Mouse (Mus musculus): ENCODE data around the gene Dennd2a. TPM values are rescaled to one million over a fixed set of nuclear protein-coding genes. Genes with fewer than 3 reads are reported as not detected.
"Not testable (repeated sequence)": the region's sequence is repeated elsewhere in the genome, so short reads cannot be mapped to it uniquely, and the experiment has no call there.

The Dennd2a gene
- total RNA-seq, 2 experiments from 2014 or later = 6.8 to 7.4 TPM

DNA sequence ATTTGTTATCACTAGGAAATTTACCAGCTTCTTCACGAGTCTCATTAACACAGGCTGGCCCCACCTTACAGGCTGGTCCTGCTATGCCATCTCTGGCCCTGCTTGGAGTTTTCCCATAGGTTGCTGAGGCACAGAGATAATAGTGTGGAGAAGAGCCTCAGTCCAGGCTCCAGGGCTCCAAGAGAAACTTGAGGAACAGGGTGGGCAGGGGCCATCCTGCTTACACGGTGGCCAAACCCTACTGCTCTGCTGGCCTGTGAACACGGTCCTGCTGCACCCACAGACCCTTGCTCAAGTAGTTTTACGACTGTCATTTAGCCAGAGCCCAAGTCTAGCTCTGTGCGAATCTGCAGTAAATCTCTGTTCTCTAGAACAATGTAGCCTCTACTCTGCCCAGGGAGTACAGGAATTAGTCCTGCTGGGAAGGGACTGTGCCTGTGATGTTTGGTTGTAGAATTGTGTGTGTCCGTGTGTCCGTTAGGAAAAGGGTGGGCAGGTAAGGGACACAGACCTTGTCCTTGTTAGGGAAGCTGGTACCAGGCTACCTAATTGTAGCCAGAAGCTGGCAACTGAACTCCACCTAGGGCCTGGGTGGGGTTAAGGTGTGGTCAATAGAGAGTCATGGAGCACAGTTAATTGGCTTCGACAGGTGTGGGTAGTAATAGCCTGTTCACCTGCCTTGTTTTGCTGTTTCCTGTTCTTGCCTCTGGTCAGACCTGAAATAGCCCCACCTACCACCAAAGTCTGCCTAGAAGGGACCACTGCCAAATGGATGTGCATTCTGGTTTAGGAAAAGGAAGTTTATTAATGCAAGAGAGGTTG, 102.1 kb downstream of the Dennd2a start:
- no peak for DNase-seq
- intact Hi-C loops (cut with DNase I) = no loop called here

DNA sequence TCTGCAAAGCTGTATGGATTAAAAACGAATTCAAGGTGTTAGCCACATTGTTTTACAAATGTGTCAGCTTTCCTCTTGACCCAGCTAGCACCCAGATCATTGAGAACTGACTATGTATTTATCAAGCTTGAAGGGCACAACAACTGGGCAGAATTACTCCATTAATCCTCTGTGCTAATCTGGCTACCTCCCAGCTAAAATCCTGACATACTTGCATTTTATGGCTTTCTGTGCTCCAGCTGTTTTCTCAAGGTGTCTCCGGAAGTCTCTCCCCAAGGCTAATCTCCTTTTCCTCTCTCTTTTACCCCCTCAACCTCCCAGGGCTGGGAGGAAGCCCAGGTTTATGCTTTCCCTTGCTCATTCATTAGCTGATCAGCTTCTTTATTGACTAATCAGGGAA, 103.1 kb downstream of the Dennd2a start:
- intact Hi-C loops (cut with DNase I) = no loop called here
- DNase-seq = no peak

DNA sequence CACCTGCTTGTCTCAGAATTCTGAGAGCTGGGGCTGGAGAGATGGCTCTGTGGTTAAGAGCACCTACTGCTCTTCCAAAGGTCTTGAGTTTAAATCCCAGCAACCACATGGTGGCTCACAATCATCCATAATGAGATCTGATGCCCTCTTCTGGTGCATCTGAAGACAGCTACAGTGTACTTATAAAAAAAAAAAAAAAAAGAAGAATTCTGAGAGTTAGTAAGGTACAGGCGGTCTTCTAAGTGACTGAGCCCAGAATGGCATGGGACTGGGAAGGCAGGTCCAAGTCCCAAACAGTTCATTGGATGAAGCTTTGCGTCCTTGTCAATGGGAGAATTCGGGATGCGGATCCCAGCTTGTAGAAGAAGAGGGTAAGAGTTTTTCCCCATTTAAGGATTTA, 104.1 kb downstream of the Dennd2a start:
- no peak for DNase-seq
- intact Hi-C loops (cut with DNase I) = no loop called here

DNA sequence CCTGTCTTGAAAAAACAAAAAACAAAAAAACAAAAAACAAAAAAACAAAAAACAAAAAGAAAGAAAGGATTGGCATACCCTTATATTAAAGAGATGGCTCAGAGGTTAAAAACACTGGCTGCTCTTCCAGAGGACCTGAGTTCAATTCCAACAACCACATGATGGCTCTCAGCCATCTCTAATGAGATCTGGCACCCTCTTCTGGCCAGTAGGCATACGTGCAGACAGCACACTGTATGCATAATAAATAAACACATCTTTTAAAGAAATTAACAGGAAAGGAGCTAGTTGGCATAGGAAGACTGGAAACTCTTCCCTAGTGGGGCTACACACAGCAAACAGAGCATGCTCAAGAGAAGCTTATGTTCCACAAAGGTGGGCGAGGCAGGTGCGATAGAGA, 106.6 kb downstream of the Dennd2a start:
- DNase-seq = no peak

DNA sequence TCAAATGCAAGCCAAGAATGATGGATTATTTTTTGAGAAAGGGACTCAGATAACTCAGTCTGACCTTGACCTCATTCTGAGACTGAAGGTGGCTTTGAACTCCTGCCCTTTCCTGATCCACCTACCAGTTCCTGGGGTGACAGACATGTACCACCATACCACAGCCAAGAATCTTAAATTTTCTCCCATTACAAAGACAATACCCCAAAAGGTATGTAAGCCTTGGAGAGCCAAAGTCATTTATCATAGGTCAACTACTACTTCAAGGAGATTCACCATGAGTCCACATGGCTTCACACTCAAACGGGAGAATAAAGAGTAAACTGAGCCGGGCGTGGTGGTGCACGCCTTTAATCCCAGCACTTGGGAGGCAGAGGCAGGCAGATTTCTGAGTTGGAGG, 107.1 kb downstream of the Dennd2a start:
- intact Hi-C loops (cut with DNase I) = no loop called here

More for the DNA sequence above, 106.6 kb downstream of the Dennd2a start:
- intact Hi-C loops (cut with DNase I) = no loop called here

DNA sequence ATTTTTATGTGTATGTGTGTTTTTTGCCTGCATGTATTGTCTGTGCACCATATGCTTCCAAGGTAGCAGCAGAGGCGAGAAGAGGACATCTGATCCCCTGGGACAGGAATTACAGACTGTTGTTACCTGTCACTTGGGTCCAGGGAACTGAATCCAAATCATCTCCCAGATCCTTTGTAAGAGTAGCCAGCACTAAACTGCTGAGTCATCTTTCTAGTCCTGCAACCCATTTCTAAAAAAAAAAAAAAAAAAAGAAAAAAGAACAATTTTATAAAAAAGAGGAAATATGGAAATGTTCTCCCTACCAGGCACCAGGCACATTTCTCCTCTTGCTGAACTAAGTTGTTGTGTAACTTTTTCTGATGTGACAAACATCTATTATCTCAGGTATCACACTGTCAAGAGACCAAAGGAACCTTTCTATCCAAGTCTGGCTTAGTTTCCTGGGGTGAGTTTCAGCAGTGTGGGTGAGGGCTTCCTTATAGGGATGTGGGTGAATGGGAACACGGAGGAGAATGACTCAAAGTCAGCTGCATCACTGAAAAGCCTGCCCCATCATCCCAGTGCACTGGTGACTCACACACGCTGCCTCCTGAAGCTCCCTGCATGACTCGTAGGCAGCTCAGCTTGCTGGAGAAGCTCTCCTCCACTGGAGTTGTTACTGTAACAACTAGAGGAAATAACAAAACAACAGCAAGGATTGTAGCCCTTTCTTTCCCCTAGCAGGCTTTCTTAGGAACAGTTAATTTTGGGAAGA, 110.1 kb downstream of the Dennd2a start:
- intact Hi-C loops (cut with DNase I) = no loop called here
- no peak for DNase-seq

More for the DNA sequence above, 107.1 kb downstream of the Dennd2a start:
- DNase-seq = no peak

DNA sequence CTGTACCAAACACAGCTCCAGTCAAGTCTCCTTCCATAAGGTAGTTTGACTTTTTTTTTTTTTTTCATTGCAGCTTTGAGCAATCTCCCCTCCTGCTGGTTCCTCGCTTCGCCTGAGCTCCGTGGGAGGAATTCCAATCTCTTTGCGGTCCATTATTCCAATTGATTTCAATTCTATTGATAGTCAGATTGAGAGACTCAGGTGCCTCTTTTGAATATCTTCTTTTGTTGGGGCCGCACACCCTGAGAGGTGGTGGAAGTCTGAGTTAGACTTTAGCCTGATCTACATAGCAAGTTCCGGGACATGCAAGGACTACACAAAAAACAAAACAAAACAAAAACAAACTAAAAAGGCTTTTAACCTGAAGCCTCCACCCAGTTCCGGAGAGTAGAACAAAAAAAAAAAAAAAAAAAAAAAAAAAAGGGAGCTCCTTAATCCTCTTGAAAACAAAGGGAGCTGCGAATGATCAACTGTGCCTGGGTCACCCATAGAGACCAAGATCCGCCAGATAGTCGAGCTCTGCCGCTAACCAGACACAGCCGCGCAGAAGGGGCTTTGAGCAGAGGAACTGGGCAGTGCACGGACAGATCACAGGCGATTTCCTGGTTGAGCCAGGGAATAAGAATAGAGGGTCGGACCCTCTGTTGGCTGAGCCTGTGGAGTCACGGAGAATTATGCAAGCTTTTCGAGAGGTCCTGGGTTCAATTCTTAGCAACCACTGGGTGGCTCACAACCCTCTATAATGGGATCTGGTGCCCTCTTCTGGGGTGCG, 111.7 kb downstream of the Dennd2a start:
- no peak for DNase-seq
- intact Hi-C loops (cut with DNase I) = no loop called here

DNA sequence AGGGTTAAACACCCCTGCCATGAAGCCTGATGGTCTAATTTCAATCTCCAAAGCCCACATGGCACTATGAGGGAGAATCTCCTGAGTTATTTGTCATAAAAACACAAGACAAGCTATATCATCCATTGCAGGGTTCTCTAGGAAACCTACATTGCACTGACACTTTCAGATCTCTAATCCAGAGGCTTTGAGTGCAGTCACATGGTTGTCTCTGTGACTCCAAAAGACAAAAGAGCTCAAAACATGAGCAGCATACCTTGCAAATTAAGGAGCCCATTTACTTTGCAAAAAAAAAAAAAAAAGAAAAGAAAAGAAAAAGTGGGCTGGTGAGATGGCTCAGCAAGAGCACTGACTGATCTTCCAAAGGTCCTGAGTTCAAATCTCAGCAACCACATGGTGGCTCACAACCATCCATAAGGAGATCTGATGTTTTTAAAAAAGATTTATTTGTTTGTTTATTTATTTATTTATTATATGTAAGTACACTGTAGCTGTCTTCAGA, 114.8 kb downstream of the Dennd2a start:
- intact Hi-C loops (cut with DNase I) = no loop called here
- no peak for DNase-seq

DNA sequence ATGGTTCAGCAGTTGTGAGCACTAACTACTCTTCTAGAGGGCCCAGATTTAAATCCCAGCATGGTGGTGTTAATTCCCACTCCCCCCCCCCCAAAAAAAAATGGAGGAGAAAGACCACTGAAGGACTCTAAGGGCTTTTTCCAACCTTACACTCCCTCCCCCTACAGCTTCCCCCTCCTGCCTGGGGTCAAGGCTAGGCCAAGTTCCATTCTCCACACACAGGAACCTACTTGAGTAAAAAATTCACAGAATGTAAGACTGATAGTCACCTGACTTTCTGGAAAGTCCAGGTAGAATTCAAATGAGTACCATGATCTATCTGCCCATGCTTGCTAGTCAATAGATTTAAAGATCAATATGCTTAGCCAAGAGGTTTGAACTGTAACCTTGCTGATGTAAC, 117.5 kb downstream of the Dennd2a start:
- DNase-seq = no peak
- intact Hi-C loops (cut with DNase I) = no loop called here

DNA sequence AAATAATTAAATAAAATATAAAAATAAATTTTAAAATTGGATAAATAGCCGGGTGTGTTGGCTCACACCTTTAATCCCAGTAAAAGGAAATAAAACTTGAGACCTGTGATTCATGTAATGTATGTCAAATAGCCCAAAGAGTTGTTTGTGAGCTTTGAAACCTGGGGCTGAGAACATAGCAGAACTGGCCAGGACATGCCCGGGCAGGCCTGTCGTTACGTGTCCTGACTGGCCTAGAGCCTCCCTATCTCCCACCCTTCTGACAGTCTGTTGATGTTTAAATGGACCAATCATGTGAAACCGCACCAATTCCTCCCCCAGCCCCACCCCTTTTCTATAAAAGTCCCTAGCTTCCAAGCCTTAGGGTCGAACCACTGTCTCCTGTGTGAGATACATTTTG, 120.1 kb downstream of the Dennd2a start:
- intact Hi-C loops (cut with DNase I); DNase-seq: not testable (repeated sequence)

DNA sequence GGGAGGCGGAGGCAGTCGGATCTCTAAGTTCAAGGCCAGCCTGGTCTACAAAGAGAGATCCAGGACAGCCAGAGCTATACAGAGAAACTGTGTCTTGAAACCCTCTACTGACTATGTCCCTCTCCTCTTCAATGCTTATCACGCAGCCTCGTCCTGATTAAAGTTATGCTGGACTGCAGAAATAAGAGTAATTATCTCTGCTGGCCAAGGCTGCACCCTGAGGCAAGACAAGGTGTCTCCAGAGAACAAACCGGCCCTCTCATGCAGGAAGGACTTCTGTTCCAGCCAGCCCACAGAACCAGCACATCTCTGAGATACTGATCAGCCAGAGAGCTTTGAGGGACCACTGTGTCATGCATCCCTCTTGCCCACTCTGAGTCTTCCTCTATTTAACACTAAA, 121.8 kb downstream of the Dennd2a start:
- intact Hi-C loops (cut with DNase I) = no loop called here

DNA sequence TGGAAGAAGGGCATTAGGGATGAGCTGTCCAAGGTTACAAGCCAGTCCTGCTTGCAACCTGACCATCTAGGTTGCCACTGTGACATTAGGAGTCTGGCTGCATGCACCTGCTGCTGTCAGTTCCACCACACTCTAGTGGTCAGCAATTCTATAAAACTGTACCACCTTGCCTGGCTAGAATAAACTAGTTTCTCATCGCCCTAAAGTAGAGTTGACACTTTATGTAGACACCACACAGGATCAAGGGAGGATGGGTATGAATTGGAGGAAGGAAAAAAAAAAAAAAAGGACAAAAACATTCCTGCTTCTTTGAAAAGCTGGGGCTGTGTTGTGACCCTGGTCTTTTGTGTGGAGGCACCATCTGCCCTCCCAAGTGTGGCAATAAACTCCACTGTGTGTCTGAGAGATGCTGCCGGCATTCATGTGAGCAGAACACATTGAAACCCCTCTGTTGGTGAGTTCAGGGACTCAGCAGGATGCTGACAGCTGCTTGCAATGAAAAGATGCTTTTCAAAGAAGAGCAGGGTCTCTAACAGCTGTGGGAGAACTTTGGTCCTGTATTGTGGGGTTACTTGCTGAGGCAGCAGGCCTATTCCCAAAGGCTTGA, 122.7 kb downstream of the Dennd2a start:
- intact Hi-C loops (cut with DNase I) = no loop called here
- no peak for DNase-seq

More for the DNA sequence above, 121.8 kb downstream of the Dennd2a start:
- DNase-seq = no peak

DNA sequence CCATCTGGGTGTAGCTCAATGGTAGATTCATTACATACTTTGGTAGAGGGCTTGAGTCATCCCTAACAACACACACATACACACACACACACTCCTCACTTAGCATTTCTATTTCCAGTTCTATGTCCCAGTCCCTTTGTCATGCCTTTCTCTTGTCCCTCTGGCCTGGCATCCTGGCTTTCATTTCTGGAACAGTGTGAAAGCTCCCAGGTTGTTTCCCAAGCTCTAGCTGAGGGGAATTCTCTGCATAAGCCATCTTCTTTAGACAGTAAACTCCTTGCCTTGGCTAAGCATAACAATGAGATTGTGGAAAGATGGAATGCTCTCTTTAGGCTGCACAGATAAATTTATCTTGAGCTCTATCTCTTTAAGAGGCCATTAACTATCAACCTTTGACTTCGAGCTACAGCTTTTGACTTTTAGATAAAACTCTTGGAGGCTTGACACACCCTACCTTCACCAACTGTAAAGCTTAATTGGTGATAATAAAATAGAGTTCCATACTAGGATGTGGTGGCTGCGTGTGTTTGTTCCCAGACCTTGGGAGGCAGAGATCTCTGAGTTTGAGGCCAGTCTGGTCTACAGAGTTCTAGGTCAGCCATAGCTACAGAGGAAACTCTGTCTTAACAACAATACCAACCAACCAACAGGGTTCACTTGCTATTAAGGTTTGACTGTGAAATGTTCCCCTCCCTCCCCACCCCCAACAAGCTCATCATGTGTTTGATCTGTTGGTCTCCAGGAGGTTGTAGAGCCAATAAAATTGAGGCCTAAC, 123.4 kb downstream of the Dennd2a start:
- no peak for DNase-seq
- intact Hi-C loops (cut with DNase I) = no loop called here

DNA sequence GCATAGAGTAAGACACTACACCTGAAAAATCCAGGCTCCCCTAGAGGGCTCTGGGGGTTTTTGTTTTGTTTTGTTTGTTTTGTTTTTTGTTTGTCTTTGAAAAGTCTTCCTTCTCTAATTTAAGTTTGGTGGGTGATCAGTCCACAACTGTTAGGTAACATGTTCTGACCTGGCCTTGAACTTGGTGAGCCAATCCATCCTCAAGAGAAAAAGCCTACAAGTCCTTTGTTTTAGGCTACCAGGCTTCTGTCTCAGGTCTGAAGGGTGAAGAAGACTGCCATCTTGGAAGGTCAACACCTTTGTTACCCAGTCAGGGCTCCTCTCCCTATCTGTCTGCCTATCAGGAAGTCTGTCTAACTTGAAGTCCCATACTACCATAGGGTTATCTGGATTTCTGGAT, 124.0 kb downstream of the Dennd2a start:
- DNase-seq = no peak
- intact Hi-C loops (cut with DNase I) = no loop called here

DNA sequence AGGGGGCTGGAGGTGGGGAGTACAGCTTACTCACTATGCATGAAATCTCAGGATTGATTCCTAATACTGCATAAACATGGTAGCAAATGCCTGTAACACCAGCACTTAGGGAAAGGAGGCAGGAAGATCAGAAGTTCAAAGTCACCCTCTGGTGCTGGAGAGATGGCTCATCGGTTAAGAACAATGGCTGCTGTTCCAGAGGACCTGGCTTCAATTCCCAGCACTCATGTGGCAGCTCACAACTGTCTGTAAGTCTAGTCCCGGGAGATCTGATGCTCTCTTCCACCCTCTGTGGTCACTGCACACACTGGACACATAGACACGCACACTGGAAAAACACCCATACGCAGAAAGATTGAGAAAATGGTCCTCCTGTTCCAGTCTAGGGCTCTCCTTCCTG, 124.5 kb downstream of the Dennd2a start:
- intact Hi-C loops (cut with DNase I) = no loop called here
- no peak for DNase-seq

DNA sequence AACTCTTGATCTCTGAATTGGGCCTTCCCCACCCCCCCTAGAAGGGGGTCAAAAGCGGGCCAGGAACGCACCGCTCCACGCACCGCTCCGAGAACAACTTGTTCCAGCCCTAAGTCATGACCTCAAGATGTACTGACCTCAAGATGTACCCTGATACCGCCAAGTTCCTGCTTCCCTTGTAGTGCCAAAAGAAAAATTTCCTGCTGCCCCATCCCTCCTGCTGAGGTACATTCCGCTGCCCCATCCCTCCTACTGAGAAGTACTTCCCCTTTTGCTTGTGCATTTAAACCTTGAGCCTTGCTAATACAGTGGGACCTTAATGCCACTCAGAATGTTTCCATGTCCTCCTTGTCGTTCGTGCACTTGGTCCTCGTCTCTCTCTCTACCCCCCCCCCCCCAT, 126.9 kb downstream of the Dennd2a start:
- no peak for DNase-seq
- intact Hi-C loops (cut with DNase I) = no loop called here

DNA sequence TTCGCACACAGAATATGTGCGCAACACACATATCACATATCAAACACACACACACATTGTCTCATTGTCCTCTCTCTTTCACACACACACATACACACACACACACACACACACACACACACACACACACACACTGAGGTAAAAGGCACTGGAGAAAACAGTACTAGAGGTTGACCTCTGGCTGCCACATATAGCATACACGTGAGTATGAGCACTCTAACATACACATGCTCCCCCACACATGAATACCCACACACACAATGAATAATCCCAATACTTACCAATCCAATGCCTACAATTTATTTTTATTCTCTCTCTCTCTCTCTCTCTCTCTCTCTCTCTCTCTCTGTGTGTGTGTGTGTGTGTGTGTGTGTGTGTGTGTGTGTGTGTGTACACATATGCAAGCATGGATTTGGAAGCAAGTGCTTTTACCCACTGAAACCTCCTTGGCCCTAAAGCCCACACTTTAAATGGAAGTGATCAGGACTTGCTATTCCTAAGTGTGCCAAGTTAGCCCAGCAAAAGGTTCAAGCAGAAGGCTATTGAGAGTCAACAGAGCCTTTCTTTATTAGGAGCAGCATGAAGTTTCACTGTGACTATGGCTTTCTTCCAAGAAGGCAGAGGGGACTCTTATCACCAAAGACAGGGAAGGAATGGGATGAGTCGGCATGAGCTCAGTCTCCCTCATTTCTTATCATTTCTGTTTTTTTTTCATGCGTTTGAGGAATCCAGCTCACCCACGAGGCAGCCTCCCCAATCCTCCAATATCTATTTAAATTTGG, 128.5 kb downstream of the Dennd2a start:
- DNase-seq = no peak
- intact Hi-C loops (cut with DNase I) = no loop called here

DNA sequence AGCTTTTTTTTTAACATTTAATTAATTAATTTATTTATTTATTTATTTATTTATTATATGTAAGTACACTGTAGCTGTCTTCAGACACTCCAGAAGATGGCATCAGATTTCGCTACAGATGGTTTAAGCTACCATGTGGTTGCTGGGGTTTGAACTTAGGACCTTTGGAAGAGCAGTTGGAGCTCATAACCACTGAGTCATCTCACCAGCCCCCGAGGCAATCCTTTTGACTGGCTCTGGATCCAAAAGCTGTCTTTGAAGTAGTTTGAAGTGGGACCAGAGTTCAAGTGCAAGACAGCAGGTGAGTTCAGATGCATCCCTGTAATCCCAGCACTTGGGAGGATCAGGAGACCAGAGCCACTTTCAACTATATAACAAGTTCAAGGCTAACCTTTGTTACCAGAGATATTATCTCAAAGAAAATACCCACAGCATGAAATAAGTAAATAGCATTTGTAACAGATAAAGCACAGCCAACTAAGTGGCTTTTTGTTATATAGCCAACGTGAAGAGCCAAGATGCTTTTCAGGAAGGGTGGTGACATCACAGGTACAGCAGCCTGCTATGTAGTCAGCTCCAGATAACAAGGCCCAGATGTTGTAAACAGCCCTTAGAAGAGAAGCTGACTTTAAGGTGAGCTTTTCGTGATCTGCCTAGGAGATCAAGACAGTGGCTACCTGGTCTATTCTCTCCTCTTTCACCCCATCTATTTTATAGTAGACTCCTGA, 130.2 kb downstream of the Dennd2a start:
- no peak for DNase-seq
- intact Hi-C loops (cut with DNase I) = no loop called here

All from heart, postnatal 36 days (tissue).